Mouse (Mus musculus) cerebellum, postnatal 10 days (tissue): ENCODE measurements around the gene Crim1.

Experiments
- DNase-seq, 2 experiments: peaks; one replicate each; pipeline ENCODE4 v3.0.0; 2021; ENCODE audit warnings: mixed read lengths in 2 of 2

The Crim1 gene

DNA sequence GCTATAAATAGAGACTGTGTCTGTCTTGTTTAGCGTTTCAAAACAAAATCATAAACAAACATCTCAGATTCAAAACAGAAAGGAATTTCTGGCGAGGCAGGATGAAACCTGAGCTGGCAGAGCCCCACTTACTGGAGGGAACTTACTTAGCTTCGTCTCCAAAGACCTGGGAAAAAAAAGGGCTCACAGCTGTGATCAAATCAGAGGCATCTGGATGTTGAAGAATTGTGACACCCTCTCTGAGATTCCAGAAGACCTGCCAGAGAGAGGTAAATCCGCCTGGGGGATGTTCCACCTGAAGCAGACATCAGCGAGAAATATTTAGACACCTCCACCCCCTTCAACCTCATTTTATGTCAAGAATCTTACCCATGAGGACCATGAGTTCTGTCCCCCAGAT lies 11.8 kb downstream of the Crim1 start:
- DNase-seq, result no peak

GRCm38 (mm10) chr17:78213128-78213527 lies 13.1 kb downstream of the Crim1 start:
- no peak for DNase-seq

- DNase-seq, result no peak
Measured at GRCm38 (mm10) chr17:78216526-78216925, 16.5 kb downstream of the Crim1 start.

- DNase-seq, result no peak
Measured at GRCm38 (mm10) chr17:78217406-78217805, 17.4 kb downstream of the Crim1 start.

- no peak for DNase-seq
Measured at GRCm38 (mm10) chr17:78218506-78219232, 18.6 kb downstream of the Crim1 start.

GRCm38 (mm10) chr17:78221007-78221642 lies 21.1 kb downstream of the Crim1 start:
- DNase-seq, result peak; percentile 68 to 70

DNA sequence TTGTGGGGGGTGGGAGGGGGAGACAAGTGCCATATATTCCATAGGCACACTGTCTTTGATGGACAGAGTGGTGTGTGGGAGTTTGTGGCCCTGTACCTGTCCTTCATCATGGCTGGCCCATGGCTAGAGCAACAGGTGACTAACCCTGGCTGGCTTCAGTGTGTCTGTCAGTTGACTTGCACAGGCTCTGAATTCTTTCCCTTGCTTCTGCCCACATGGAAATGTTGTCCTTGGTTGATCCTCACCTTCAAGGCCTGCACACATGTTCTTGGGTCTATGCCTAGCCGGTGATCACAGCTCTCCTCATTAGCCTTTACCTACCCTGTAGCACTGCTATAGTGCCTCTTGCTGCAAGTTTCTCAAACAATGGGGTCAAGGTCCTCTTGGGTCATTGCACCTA lies 21.8 kb downstream of the Crim1 start:
- no peak for DNase-seq

GRCm38 (mm10) chr17:78223988-78224387 lies 23.9 kb downstream of the Crim1 start:
- no peak for DNase-seq

- no peak for DNase-seq
Measured at GRCm38 (mm10) chr17:78225547-78225946, 25.5 kb downstream of the Crim1 start.

DNA sequence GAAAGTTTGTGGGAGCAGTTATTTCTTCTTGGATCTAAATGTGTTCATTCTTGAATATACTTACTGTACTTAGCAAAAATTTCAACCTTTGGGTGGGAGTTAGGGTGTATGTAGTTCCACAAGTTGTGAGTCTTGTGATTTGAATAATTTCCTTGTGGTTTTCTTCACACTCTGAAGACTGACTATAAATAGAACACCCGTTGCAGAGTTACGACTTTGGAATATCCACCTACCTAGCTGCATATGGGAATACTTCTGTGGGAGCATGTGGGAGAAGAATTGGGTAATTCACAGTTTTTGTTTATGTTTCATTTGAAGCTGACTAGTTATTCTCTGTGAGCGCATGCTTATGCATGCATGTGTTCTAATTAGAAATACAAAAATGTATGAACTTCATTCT lies 27.2 kb downstream of the Crim1 start:
- DNase-seq, result no peak

DNA sequence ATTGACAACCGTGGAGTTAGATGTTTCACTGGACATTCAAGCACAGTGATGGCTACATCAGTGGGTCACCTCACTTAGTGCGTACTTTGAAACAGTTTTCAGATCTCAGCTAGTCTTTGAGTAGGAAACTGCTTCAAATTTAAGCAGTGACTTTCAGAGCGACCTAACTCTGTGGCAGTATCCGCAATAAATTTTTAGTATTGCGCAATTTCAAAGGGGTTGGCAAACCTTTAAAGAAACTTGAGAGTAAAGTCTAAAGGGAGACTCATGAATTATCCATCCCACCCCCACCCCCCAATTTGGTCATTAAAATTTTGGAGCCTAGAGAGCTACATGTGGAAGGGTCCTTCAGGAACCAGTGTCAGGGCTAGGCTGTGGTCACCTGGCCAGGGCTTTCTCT lies 31.5 kb downstream of the Crim1 start:
- no peak for DNase-seq

- peak; percentile 15 to 30 for DNase-seq
Measured at GRCm38 (mm10) chr17:78232703-78233102, 32.7 kb downstream of the Crim1 start.

DNA sequence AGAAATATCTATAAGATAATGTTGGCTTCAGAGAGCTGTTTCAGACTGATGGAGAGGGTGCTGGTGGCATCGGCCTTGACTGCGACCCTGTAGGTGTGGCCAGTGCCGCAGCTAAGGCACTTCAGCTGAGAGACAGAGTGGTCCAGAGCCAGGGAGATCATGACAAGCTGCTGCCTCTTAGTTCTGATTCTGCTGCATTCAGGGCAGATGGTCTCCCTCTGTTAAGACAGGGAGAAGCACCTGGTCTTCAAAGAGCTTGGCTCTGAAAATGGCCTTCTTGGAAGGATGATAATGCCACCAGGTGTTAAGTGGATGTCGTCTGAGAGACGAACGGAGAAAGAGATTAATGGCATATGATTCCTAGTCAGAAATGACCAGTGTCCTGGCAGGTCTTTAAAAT lies 33.8 kb downstream of the Crim1 start:
- DNase-seq, result peak; percentile 68 to 74

- DNase-seq, result no peak
Measured at GRCm38 (mm10) chr17:78236126-78236525, 36.1 kb downstream of the Crim1 start.

DNA sequence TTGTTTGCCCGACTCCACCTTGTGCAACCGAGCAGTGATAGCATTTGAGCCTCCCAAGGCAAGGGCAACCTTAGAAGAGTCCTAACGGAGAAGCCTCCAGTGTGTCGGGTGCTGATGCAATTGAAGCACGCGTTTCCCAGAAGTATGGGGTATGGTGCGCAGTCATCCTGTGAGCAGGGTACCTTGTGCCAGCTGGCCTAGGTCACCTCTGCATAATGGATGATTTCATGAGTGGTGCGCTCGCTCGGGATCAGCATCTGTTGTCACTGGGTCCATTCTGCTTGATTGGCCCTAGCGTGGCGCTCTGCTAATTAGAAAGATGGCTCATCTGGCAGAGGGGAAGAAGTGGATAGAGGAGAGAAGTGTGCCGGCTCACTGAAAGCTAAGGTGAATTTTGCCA lies 37.9 kb downstream of the Crim1 start:
- DNase-seq, result peak; percentile 58 to 71

GRCm38 (mm10) chr17:78240161-78240560 lies 40.1 kb downstream of the Crim1 start:
- no peak for DNase-seq

DNA sequence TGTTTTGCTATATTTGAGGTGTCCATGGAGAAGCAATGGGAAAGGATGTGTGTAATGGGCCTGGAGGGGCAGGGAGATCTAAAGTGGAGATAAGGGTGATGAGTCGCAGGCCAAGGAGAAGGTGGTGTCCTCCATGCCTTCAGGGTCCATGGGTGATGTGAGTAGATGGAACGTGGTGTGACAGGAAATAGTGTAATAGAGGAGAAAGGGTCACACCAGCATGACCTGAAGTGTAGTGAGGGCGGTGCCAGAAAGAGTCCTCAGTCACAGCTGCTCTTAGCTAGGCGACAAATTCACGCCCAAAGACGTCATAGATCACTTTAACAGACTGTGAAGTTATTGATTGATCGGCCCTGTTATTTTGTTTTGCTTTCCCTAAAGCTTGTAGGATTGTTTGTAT lies 41.2 kb downstream of the Crim1 start:
- no peak for DNase-seq

DNA sequence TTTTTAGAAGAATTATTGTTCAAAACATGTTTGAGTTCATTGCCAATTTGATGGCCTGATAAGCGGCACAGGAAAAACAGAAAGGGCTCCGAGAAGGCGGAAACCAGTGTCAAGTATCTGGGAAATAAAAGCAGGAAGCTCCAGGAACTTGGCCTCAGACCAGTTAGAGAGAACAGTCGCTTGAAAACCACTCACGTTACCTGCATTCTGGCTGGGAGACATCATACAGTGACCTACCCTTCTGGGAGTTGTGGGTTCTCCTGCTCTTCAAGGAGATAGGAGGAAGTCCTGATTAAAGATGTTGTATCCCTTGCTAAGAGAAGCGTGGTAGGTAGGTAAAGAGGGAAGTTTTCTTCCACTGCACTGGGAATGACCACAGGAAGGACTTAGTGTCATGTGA lies 44.7 kb downstream of the Crim1 start:
- DNase-seq, result no peak

- DNase-seq, result no peak
Measured at GRCm38 (mm10) chr17:78245444-78245843, 45.4 kb downstream of the Crim1 start.

GRCm38 (mm10) chr17:78246634-78247383 lies 46.8 kb downstream of the Crim1 start:
- no peak for DNase-seq

DNA sequence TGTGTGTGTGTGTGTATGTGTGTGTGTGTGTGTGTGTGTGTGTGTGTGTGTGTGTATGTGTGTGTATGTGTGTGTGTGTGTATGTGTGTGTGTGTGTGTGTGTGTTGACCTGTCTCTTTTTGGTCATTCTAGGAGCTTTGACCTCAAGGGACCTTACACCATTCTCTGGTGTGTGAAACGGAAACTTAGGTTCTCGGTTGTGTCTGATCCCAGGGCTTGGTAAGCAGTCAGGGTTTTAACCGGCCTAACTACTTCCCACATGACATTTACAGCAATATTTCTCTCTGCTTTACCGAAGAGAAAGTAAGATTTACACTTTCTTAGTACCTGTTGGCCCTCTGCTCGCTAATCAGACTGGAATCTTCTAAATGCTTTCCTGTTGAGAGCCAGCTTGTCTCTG lies 48.1 kb downstream of the Crim1 start:
- no peak for DNase-seq

DNA sequence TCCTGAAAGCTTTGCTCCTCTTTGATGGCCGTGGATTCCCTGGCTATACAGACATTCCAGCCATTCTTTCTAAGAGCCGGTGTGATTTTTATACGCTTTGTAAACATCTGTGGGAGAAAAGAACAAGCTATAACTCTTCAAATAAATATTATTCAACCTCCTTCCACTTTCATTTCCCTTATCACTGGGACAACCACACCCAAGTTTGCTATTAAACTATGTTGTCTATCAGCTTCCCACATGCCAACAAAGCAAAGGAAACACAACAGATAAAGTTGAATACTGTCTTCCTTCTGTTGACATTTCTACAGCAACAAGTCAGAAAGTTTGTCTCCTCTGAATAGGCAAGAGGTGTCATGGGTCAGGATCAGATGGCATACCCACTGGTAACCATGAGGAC lies 48.9 kb downstream of the Crim1 start:
- DNase-seq, result no peak

DNA sequence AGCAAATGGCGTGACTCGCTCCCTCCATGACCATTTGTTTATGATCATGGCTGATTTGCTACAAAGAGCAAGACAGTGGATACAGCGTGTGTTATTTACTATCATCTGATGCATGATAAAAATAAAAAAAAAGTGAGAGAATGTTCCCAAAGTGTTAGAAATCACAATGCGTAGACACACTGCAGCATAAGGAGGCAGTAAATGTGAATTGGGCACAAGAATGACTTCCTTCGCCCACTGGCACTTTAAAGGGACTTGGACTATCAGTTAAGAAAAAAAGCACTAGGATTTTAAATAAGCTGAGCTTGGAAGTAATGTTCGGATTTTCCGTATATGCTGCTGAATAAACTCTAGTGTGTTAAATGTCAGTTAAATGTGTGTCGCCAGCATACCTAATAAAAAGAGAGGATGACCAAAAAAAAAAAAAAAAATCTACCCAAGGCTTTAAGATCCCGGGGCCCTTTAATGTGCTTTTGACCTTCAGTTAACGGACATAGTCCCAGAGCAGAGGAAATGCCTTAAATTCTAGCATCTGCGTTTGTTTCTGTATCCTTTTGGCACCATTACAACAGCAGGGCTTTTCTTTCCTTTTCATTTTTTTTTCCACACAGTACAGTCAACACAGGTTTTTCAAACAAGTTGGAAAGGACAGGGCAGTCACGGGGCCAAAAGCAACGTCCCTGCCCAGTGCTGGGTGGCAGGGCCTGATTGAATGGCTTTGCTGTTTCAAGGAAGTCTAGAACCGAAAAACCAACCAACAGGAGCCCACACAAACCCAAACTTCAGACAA lies 50.3 kb downstream of the Crim1 start:
- DNase-seq, result no peak
